Mouse (Mus musculus) heart, embryonic 11.5 days (tissue): Measurements from ENCODE around the gene Slc22a3. TPM values are rescaled to one million over a fixed set of nuclear protein-coding genes. Genes with fewer than 3 reads are reported as not detected.
A peak's percentile ranks its signal among the peaks of the same experiment; 100 is the strongest.

Source experiments
- ATAC-seq: fragments of 200-750 bp; cut with Nextera tagmentation; replicated peaks from 2 replicates; pipeline ENCODE4 v1.8.0; 2017; ENCODE audit warnings: moderate library complexity; ENCODE audit not compliant: insufficient number of reproducible peaks, low FRiP score, low TSS enrichment
- H3K27ac ChIP-seq: fragments of 300-500 bp; sonication (generic); 2 replicates; pipeline ENCODE4 v1.5.1; 2014; ENCODE audit warnings: mild to moderate bottlenecking, low read depth, low read length
- H3K27me3 ChIP-seq: fragments of 300-500 bp; sonication (generic); 2 replicates; pipeline ENCODE4 v1.6.1; 2014; ENCODE audit warnings: mild to moderate bottlenecking, low read length, mixed read lengths; ENCODE audit not compliant: control insufficient read depth, insufficient read depth
- H3K36me3 ChIP-seq: fragments of 300-500 bp; sonication (generic); 2 replicates; pipeline ENCODE4 v1.6.1; 2014; ENCODE audit warnings: mild to moderate bottlenecking, low read length, moderate library complexity, mixed read lengths; ENCODE audit not compliant: control insufficient read depth, insufficient read depth
- H3K4me1 ChIP-seq: fragments of 300-500 bp; sonication (generic); 2 replicates; pipeline ENCODE4 v1.6.1; 2014; ENCODE audit warnings: low read length; ENCODE audit not compliant: control insufficient read depth, insufficient read depth
- H3K4me2 ChIP-seq: fragments of 300-500 bp; sonication (generic); 2 replicates; pipeline ENCODE4 v1.6.1; 2014; ENCODE audit warnings: mild to moderate bottlenecking, moderate library complexity
- H3K4me3 ChIP-seq: fragments of 300-500 bp; sonication (generic); 2 replicates; pipeline ENCODE4 v1.5.1; 2014; ENCODE audit warnings: low read depth, low read length
- H3K9ac ChIP-seq: fragments of 300-500 bp; sonication (generic); 2 replicates; pipeline ENCODE4 v1.6.1; 2014; ENCODE audit warnings: mild to moderate bottlenecking, low read depth, low read length, moderate library complexity
- H3K9me3 ChIP-seq: fragments of 300-500 bp; sonication (generic); replicated peaks from 2 replicates; pipeline ENCODE4 v1.6.1; 2016; ENCODE audit warnings: low read length; ENCODE audit not compliant: control insufficient read depth
- WGBS: fragments of 180-500 bp; shearing (Covaris S2); extraction: QIAGEN DNeasy Blood & Tissue Kit; methylation state at CpG from one replicate; pipeline ENCODE4 v1.1.7; 2014; ENCODE audit not compliant: insufficient replicate concordance; 5-methylcytosine and 5-hydroxymethylcytosine counted together
- polyA plus RNA-seq: library from polyadenylated mRNA; unstranded; fragments of >200 nt; fragmentation: Nextera tagmentation; extraction: Ambion mirVana; gene quantifications from 2 replicates; pipeline ENCODE4 v1.2.1, GENCODE M21; 2014

Slc22a3 gene
- 0.20 and 0.53 TPM in 2 replicates for polyA plus RNA-seq

- ATAC-seq, result no peak
- Histone ChIP-seq H3K27me3 (peaks cover 56% of the 10 kb centered on the region), H3K9me3 (no peaks in the 10 kb centered on the region), H3K27ac (no peak within 1 kb of the TSS), H3K4me3 (peak within 1 kb of the TSS; percentile 43), H3K4me1 (peaks cover 2% of the 10 kb centered on the region; the same call in 1 of the 2 replicates), H3K4me2 (peak within 1 kb of the TSS; percentile 75), H3K9ac (0 out of 2 replicates have a peak within 1 kb of the TSS, but pooled peaks have one; percentile 7), H3K36me3 (no peaks in the 10 kb centered on the region)
- 22% methylated on average over 14 of the region's 14 CpGs for WGBS
Observed at GRCm38 (mm10) chr17:12507654-12508204, at the start of gene Slc22a3. Gene Slc22a3, minus strand, starts transcription at chr17:12507704.

DNA sequence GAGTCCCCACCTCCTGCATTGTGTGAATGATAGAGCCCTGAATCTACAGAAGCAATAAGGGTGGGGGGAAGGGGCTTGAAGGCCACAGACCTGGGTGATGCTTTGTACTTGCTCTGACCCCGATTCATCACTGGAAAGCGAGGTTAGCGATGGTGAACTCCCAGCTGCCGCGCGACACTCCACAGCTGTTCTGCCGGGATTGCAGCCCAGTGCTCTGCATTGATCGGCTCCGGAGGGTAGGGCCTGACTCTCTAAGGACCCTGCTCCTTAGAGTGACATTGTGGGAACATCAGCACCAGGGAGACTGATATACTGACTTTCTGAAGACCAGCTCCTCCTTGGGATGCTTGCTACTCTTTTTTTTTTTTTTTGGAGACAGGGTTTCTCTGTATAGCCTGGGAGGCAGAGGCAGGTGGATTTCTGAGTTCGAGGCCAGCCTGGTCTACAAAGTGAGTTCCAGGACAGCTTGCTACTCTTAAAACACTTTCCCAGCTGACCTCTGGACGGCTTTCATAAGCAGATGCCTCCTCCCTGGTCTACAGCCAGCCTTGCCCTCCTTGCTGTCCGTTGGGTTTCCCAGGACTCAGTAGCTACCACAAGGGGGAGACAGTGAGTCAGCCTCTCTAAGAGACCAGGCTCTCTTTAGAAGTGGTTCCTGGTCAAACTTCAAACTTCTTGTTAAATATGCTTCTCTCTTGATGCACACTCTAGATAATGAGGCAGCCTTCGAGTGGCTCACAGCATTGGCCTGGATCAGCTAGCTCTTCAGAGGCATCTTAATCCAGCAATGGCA is 27.0 kb upstream of the Slc22a3 start:
- Histone ChIP-seq H3K4me2 (no peak overlapping the region), H3K4me3 (no peak overlapping the region), H3K9me3 (no peaks in the 10 kb centered on the region), H3K27me3 (no peaks in the 10 kb centered on the region; the same call in 1 of the 2 replicates), H3K36me3 (no peaks in the 10 kb centered on the region), H3K27ac (no peak overlapping the region), H3K4me1 (peaks cover 4% of the 10 kb centered on the region), H3K9ac (no peak overlapping the region)
- no peak for ATAC-seq
- WGBS, result 51% methylated on average over 13 of the region's 13 CpGs

GRCm38 (mm10) chr17:12532115-12532514 is 24.6 kb upstream of the Slc22a3 start:
- ATAC-seq, result no peak
- 31% methylated on average over 5 of the region's 5 CpGs for WGBS

DNA sequence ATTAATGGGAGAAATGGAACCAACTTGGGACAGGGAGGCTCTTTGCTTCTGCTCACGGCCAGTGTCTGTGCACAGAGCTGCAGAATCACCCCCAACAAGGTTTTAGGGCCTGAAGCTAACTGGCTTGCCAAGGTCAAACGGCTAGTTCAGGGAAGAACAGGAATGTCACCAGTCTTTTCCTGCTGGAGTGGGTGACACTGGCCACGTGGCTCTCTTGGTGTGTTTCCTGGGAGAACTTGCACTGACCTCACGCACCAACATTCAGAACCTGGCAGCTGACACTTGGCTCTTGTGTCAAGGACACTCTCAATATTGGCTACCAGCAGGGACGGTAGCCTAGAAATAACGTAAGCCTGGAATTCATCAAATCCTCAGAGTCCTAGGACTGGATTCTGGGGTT is 22.6 kb upstream of the Slc22a3 start:
- WGBS, result 38% methylated on average over 6 of the region's 6 CpGs
- H3K27ac ChIP-seq, result 0 out of 2 replicates have a peak overlapping the region, but pooled peaks have one; percentile 1
- no peaks in the 10 kb centered on the region for H3K36me3 ChIP-seq
- no peak overlapping the region for H3K4me2 ChIP-seq
- no peak overlapping the region for H3K9ac ChIP-seq
- no peak for ATAC-seq
- H3K4me1 ChIP-seq, result peaks cover 5% of the 10 kb centered on the region
- no peaks in the 10 kb centered on the region for H3K9me3 ChIP-seq
- no peak overlapping the region for H3K4me3 ChIP-seq
- H3K27me3 ChIP-seq, result no peaks in the 10 kb centered on the region

More at GRCm38 (mm10) chr17:12532115-12532514, 24.6 kb upstream of the Slc22a3 start:
- H3K4me2 ChIP-seq, result no peak overlapping the region
- H3K9me3 ChIP-seq, result no peaks in the 10 kb centered on the region
- H3K27ac ChIP-seq, result no peak overlapping the region
- H3K27me3 ChIP-seq, result no peaks in the 10 kb centered on the region; the same call in 1 of the 2 replicates
- no peak overlapping the region for H3K4me3 ChIP-seq
- H3K4me1 ChIP-seq, result peaks cover 5% of the 10 kb centered on the region
- no peak overlapping the region for H3K9ac ChIP-seq
- no peaks in the 10 kb centered on the region for H3K36me3 ChIP-seq

DNA sequence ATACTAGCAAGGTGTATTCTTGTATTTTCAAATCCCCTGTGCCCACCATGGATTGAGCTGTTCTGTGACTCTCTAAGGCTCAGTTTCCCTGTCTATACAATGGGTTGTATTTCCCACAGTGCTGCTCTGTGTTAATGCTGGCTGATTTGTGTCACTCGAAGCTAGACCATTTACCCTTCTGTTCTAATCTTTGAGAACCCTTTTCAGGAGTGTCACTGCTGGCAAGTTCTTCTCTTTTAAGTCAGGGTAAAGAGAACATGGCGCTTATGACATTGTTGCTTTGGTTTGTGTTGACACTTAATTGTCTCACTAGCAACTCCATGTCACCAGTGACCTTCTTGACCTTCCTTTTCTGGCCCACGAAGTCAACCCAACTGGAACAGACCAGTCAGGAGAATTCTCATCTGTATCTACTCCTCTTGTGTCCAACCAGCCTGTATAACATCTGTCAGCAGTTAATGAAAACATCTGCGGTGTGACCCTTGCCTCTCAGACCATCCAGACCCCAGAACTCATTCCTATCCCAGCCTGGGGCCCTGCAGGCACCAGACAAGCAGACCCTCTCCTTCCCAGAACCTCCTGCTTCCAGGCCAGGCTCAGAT is 22.0 kb upstream of the Slc22a3 start:
- WGBS, result 40% methylated on average over 4 of the region's 4 CpGs
- H3K36me3 ChIP-seq, result no peaks in the 10 kb centered on the region
- no peaks in the 10 kb centered on the region for H3K27me3 ChIP-seq
- no peaks in the 10 kb centered on the region for H3K9me3 ChIP-seq
- ATAC-seq, result no peak
- peaks cover 5% of the 10 kb centered on the region for H3K4me1 ChIP-seq
- H3K4me2 ChIP-seq, result no peak overlapping the region
- no peak overlapping the region for H3K4me3 ChIP-seq
- H3K27ac ChIP-seq, result 0 out of 2 replicates have a peak overlapping the region, but pooled peaks have one; percentile 1
- H3K9ac ChIP-seq, result no peak overlapping the region

GRCm38 (mm10) chr17:12519089-12519488 is 11.6 kb upstream of the Slc22a3 start:
- no peaks in the 10 kb centered on the region for H3K4me1 ChIP-seq
- no peak for ATAC-seq
- H3K27ac ChIP-seq, result no peak overlapping the region
- no peak overlapping the region for H3K4me2 ChIP-seq
- 68% methylated on average over 2 of the region's 2 CpGs for WGBS
- no peaks in the 10 kb centered on the region for H3K36me3 ChIP-seq
- no peak overlapping the region for H3K9ac ChIP-seq
- no peaks in the 10 kb centered on the region for H3K27me3 ChIP-seq
- peaks cover 6% of the 10 kb centered on the region for H3K9me3 ChIP-seq
- no peak overlapping the region for H3K4me3 ChIP-seq

DNA sequence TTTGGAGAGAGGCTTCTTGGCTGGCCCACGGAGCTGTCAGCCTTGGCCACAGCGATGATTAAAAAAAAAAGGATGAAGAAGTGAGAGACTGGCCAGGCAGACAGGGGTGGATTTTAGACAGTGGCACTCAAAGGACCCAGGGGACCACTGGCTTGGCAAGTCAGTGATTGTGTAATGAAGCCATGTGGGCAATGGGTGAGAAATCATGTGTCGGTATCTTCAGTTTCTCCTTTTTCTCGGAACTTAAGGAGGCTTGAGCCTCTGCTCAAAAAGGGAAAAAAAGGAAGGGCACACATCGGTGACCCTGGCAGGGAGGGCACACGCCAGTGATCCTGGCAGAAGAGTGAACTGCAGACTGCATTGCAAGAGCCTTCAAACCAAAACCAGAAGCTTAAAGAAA is 10.7 kb upstream of the Slc22a3 start:
- Histone ChIP-seq H3K27ac (no peak overlapping the region), H3K4me3 (no peak overlapping the region), H3K27me3 (no peaks in the 10 kb centered on the region), H3K9me3 (peaks cover 6% of the 10 kb centered on the region), H3K36me3 (no peaks in the 10 kb centered on the region), H3K4me2 (no peak overlapping the region), H3K4me1 (no peaks in the 10 kb centered on the region), H3K9ac (no peak overlapping the region)
- ATAC-seq, result no peak
- WGBS, result 81% methylated on average over 6 of the region's 6 CpGs

DNA sequence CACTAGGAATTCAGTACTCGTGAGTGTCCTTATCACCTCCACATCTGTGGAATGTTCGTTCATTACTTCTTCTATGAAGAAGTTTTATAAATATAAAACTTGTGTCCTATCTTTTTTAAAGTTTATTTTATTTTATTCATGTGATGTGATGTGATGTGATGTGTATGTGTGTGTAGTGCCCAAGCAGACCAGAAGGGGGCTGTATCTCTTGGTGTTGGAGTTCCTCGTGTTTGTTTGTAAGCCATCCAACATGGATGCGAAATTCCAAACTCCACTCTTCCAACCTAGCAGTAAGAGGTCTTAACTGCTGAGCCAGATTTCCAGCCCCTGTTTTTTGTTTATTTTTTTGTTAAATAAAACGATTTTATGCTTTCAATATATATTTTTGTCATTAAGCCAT is 6.5 kb upstream of the Slc22a3 start:
- no peak overlapping the region for H3K27ac ChIP-seq
- H3K4me2 ChIP-seq, result no peak overlapping the region
- H3K9ac ChIP-seq, result no peak overlapping the region
- WGBS, result 72% methylated on average over 5 of the region's 5 CpGs
- no peaks in the 10 kb centered on the region for H3K4me1 ChIP-seq
- ATAC-seq, result no peak
- H3K4me3 ChIP-seq, result no peak overlapping the region
- H3K9me3 ChIP-seq, result no peaks in the 10 kb centered on the region
- no peaks in the 10 kb centered on the region for H3K36me3 ChIP-seq
- H3K27me3 ChIP-seq, result peaks cover 5% of the 10 kb centered on the region
